Mouse (Mus musculus) right cerebral cortex, adult 2 months (tissue): ENCODE measurements around the gene Vmn1r30.

ENCODE experiments used
- DNase-seq, 2 experiments: peaks; one replicate each; pipeline ENCODE4 v3.0.0; 2021 to 2022; ENCODE audit warnings: low spot score in 2 of 2

Vmn1r30 gene

GRCm38 (mm10) chr6:58443285-58443684, at the start of gene Vmn1r30:
Gene Vmn1r30, minus strand, starts transcription at chr6:58443385.
- no peak for DNase-seq

DNA sequence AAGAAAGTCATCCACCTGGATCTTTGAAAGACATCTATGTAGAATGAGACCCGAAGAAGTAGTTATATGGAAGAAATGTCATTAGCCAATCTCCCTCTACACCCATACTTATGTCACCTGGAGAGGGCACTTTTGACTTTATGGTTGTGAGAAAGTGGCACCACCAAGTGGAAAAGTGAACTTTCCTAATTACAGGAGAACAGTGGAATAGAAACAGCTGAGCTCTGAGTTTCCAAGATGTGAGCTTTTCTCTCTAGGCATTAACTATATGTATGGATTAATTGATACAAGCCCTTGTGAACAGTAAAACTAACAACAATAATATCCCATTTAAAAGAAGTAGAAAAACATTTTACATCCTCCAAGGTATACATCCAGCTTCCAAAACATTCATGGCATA, 32.0 kb upstream of the Vmn1r30 start, which contains the start of gene Vmn1r31:
Gene Vmn1r31, minus strand, starts transcription at position 101 of the 400 bp plus-strand sequence.
- DNase-seq, result no peak
